Mouse (Mus musculus): ENCODE measurements at regions not wholly inside any gene's neighbourhood (a gene's known extent, or its start where the extent isn't known, plus 50 kb on each side); places are given as distances from the start of the nearest gene placed in this dataset.
A peak's percentile ranks its signal among the peaks of the same experiment; 100 is the strongest.

GRCm38 (mm10) chr3:41217770-41218169, 134.9 kb upstream of the Pgrmc2 start:
- no peak for DNase-seq

DNA sequence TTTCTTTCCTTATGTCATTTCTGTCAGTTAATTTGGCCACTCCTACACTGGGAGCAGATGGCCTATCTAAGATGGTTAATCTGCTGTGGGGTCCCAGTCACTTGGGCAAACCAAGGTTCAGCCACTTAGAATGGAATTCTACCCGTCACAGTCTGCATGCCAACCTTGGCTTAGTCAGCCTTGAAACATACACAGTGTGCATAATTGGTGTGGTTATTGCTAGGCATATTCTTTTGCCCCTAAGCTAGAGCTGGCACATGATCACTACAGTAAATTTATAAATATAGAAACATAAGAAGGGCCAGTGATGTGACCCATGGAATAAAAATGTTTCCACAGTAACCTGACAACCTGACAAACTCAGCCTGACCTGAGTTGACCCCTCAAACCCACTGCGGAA, 130.7 kb upstream of the Pgrmc2 start:
- no peak for DNase-seq

- DNase-seq, result no peak
Measured at GRCm38 (mm10) chr3:41210333-41210732, 127.5 kb upstream of the Pgrmc2 start.

- DNase-seq, result no peak
Measured at GRCm38 (mm10) chr3:41202895-41203294, 120.0 kb upstream of the Pgrmc2 start.

GRCm38 (mm10) chr3:41201782-41202181, 118.9 kb upstream of the Pgrmc2 start:
- DNase-seq, result peak; percentile 35

- no peak for DNase-seq
Measured at GRCm38 (mm10) chr3:41200026-41200425, 117.2 kb upstream of the Pgrmc2 start.

DNA sequence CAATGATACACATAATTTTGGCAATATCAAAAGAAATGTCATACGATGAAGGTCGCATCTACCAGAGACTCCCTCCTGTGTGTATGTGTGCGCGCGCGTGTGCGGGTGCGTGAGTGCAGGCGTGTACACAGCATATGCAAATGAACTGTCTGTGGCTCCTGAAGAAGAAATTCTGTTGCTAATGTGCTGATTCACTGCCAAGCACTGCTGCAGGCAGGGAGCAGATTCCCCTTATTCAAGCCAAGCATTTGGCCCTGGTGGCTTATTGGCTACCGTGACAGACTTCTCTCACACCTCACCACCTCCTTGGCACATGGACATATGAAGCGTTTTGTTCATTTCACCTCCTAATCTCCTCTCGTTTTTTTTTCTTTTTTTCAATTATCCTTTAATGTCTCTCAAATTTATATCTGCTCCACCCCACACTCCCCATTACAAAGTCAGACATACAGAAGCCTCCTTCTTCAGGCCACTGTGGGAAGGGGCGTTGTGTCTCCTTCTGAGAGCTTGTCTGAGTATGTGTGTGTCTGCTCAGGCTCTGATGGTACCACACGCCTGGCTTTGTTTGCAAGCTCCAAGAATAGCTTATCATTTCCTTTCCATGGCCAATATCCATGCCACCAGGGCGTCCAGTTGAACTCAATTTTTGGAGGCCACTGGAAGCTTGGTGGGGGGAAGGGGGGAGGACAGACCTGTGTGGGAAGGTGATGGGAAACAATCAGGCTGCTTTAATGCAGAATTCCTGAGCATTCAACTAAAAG, 115.5 kb upstream of the Pgrmc2 start:
- DNase-seq, result no peak

- no peak for DNase-seq
Measured at GRCm38 (mm10) chr3:41195113-41195975, 112.5 kb upstream of the Pgrmc2 start.

GRCm38 (mm10) chr3:41194311-41195112, 111.7 kb upstream of the Pgrmc2 start:
- no peak for DNase-seq

DNA sequence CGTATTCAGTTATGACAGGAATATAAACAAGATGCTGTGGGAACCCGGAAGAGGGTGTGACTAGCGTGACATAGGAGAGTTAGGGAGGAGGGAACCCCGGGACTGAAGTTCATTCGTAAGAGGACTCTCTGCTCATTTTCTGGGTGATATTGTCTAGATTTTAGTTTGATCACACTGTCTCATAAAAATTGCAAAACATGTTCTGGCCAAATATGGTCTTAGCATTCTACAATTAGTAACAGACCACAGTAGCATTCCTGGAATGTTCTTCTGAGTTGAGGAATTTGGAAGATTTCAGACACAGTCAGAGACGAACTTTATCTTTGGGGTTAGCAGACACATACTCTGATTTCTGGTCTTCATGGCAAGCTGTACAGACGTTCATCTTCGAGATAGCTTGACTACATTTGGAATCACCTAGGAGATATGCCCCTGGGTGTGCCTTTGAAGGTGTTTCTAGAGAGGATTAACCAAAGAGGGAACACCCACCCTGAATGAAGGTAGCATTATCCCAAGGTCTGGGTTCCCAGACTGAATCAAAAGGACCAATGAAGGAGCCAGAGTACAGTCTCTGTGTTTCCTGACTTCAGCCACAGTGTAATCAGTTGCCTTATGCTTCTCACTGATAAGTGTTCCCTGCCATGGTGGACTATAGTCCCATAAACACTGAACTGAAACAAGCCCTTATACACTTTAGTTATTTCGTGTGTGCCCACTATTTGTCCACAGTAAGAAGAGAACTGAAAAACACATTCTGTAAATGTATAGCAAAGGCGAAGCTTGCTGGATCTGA, 102.7 kb upstream of the Pgrmc2 start:
- no peak for DNase-seq

DNA sequence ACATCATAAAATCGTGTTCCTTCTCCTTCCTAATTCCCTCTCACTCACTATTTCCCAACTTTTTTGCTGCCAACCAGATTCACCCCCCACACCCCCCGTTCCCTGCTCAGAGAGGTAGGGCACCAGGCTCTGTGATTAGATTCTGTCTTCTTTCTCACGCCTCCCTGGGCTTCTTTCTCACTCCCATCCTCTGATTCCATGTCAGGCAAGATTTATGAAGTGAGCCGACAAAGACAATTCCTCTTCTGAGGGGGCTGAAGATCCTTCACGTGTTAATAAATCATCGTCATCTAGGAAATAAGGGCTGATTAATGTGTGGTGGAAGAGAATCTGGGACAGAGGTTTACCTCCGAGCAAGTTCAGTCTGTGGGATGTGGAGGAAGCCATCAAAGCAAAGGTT, 101.5 kb upstream of the Pgrmc2 start:
- DNase-seq, result no peak

DNA sequence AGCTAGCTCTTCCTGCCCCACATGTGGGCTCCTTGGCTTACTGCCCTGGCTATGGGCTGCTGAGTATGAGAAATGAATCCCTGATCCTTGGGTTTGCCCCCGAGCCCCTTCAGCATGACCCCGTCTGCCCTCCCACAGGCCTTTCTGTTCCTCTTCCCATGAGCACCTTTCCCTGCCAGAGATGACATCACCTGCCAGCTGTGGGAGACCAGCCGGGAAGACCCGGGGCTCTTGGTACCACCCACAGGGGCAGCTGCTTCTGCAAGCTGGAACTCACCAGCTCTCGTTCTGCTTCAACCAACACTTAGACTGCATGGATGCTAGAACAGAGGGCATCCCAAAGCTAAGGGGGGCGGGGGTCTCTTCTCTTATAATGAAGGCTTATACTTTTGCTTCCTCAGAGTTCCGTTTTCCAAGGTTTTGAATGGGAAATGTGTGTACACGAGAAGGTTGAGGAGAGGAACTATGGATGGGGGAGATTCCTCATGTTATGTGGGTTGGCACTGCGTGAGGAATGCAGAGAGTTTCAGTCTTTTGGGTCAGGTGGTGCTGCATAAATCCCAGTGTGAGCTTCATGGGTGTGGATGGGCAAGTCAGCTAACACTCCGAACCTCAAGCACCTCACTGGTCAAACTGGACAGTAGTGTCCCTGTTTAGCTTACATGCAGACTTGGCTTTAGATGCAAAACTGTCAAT, 100.2 kb upstream of the Pgrmc2 start:
- DNase-seq, result no peak

DNA sequence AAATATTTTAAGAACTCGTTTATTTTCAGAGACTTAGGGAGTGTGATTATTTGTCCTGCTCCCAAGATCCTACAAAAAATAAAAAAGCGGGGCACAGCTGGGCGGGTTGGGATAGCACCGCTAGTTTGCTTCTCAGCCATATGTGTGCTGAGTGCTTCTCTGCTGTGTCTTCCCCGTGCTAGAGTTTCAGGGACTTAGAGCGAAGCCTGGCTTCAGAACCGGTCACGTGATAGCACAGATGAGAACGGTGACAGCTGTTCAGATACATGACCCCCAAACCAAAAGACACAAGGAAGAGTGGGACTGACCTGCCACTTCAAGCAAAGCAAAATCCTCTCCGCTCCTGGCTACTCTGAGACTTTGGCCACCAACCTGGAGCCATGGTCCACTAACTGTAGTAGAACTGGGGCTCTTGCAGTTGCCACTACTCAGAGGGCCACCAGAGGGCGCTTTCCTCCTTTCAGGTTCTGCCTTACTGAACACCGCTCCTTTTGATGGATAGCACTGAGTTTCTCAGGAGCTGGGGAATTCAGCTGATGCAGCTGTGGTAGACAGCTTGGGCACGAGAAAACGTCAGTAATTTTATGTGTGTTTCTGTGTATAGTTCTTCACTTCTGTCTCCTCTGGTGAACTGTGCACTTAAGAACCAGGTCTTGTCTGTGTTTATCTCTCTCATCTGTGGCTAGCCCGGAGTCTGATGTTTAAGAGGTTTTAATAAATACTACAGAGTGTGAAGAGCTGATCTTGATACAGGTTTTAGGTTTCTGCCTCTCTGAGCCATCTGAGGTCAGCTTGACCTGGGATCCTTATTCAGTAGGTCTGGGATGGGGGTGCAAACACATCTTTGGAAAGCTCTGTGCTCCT, 99.4 kb upstream of the Pgrmc2 start:
- peak; percentile 66 for DNase-seq

- no peak for DNase-seq
Measured at GRCm38 (mm10) chr3:41181438-41181837, 98.6 kb upstream of the Pgrmc2 start.

DNA sequence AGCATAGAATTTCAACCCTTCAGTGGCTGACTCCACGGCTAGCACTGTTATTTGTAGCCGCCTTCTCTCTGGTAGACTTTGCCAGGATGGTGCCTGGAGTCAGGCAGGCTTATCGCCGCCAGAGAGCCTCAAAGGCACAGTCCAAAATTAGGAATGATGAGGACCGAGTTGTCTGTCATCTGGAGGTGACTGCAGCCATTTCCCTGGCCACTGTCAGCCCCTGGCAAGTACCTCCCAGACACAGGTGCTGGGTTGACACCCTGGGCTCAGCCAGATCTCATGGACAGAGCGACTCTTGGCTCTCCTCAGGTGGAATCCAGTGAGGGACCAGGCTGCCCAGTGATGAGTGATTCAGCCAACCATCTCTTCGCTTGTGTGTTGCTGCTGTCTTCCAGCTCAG, 98.1 kb upstream of the Pgrmc2 start:
- DNase-seq, result no peak

- DNase-seq, result no peak
Measured at GRCm38 (mm10) chr3:41179037-41179880, 96.4 kb upstream of the Pgrmc2 start.

- peak; percentile 18 for DNase-seq
Measured at GRCm38 (mm10) chr3:41177124-41177523, 94.3 kb upstream of the Pgrmc2 start.

DNA sequence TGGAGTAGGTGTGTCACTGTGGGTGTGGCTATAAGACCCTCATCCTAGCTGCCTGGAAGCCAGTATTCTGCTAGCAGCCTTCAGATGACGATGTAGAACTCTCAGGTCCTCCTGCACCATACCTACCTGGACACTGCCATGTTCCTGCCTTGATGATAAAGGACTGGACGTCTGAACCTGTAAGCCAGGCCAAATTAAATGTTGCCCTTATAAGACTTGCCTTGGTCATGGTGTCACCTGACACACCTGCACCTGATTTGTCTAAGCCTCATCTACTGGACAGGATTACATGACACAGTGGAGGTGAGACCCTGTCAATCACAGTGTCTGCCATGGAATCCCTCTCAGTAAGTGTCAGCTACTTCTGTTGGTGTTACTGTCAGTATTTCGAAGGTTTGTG, 92.5 kb upstream of the Pgrmc2 start:
- DNase-seq, result no peak

DNA sequence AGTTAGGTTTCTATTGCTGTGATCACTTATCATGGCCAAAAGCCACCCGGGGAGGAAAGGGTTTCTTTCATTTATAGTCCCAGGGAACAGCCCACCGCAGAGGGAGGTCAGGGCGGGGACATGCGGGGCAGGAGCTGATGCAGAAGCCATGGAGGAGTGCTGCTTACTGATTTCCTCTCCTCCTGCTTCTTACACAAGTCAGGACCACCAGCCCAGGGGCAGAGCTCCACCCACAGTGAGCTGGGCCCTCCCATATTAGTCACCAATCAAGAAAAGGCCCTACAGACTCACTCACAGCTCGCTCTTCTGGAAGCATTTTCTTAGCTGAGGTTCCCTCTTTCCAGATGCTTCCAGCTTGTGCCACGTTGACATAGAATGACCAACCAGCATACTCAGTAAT, 90.7 kb upstream of the Pgrmc2 start:
- DNase-seq, result no peak

Data from thymus, postnatal 25 days (tissue).